ENCODE assay signal across 10 mouse cellular contexts in the genomic region with DNA sequence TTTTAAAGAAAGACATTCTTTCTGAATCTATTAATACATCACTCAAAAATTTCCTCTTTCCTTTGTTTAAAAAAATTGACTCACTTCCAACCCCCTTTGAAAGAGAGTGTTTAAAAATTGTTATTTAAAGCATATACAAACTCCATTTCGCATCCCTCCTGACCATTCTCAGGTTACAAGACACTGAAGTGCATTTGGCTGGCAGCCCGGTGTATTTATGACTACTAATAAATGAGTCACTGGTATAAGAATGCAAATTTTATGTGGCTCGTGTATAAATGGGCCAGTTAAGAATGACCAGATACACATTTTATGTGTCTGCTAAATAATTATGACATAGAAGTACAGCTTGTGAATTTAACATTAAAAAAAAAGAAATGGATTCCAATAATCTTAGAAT.
DNase-seq lines count a peak whose midpoint lies in the region; ATAC-seq and TF ChIP-seq lines count a peak whose summit lies in the region.
"Had no signal": no experiment of that assay in that cellular context is flagged by ENCODE, and none has a peak within 500 bp of the region (broad histone marks: within the 10 kb centered on the region; RNA-seq: fewer than 3 reads in every experiment).

No protein-coding gene starts in this region.

- DNase-seq in gastrocnemius, adult 2 months = peak; percentile 20
- DNase-seq in gastrocnemius, adult 8-10 months (ENCODE audit: low spot score in 2 of 2) = no peak
- peak; percentile 6 for DNase-seq in MN1 (ENCODE audit: low spot score)
- DNase-seq in intestine, embryonic 14.5 days (ENCODE audit: low spot score) = peak; percentile 73
- DNase-seq in left cerebral cortex, adult 2 months (ENCODE audit: extremely low spot score in 1 of 2, low spot score in 2 of 2) = no peak
- no peak for DNase-seq in left cerebral cortex, adult 11 months (ENCODE audit: low spot score)

- H3K4me2 ChIP-seq in intestine, embryonic 14.5 days (ENCODE audit: low read length) = no peak overlapping the region
- no peak overlapping the region for H3K4me2 ChIP-seq in limb, embryonic 15.5 days
- H3K4me2 ChIP-seq: liver, embryonic 15.5 days had no signal

- 9% methylated on average over 3 of the region's 3 CpGs for WGBS in intestine, embryonic 14.5 days
- WGBS in limb, embryonic 15.5 days = 9% methylated on average over 3 of the region's 3 CpGs

- intact Hi-C loops in gastrocnemius, adult 2 months (cut with DNase I) = no loop called here
- intact Hi-C loops in left cerebral cortex, adult 2 months (cut with DNase I) = no loop called here

- H3K9me3 ChIP-seq in intestine, embryonic 14.5 days (ENCODE audit: control insufficient read depth, low read length) = no peaks in the 10 kb centered on the region
- H3K9me3 ChIP-seq in limb, embryonic 15.5 days = no peaks in the 10 kb centered on the region
- H3K9me3 ChIP-seq: liver, embryonic 15.5 days had no signal

- H3K4me1 ChIP-seq in intestine, embryonic 14.5 days (replicated peaks; ENCODE audit: control insufficient read depth, insufficient read depth, low read length) = peaks cover 8% of the 10 kb centered on the region
- H3K4me1 ChIP-seq in limb, embryonic 15.5 days = peaks cover 8% of the 10 kb centered on the region; the same call in 1 of the 2 replicates
- H3K4me1 ChIP-seq: liver, embryonic 15.5 days had no signal

- H3K27me3 ChIP-seq in intestine, embryonic 14.5 days (replicated peaks; ENCODE audit: control insufficient read depth, insufficient read depth, low read length) = peaks cover 7% of the 10 kb centered on the region; the same call in 1 of the 2 replicates
- H3K27me3 ChIP-seq in limb, embryonic 15.5 days = no peaks in the 10 kb centered on the region
- H3K27me3 ChIP-seq: CH12.LX; liver, embryonic 15.5 days had no signal

- no peak overlapping the region for H3K4me3 ChIP-seq in gastrocnemius, adult 2 months
- H3K4me3 ChIP-seq in intestine, embryonic 14.5 days (ENCODE audit: low read depth, low read length) = no peak overlapping the region
- H3K4me3 ChIP-seq in limb, embryonic 15.5 days = no peak overlapping the region
- H3K4me3 ChIP-seq in left cerebral cortex, adult 2 months = no peak overlapping the region
- H3K4me3 ChIP-seq: liver, embryonic 15.5 days had no signal

- no peak overlapping the region for H3K9ac ChIP-seq in intestine, embryonic 14.5 days (ENCODE audit: low read length)
- no peak overlapping the region for H3K9ac ChIP-seq in limb, embryonic 15.5 days
- H3K9ac ChIP-seq: liver, embryonic 15.5 days had no signal

- H3K36me3 ChIP-seq in intestine, embryonic 14.5 days (ENCODE audit: control insufficient read depth, insufficient read depth, low read length) = no peaks in the 10 kb centered on the region
- H3K36me3 ChIP-seq in limb, embryonic 15.5 days = no peaks in the 10 kb centered on the region
- H3K36me3 ChIP-seq: liver, embryonic 15.5 days had no signal

- no peak for TF ChIP-seq CTCF in gastrocnemius, adult 2 months (IDR thresholded peaks at IDR 0.05)
- no peak for TF ChIP-seq CTCF in left cerebral cortex, adult 2 months (IDR thresholded peaks at IDR 0.05)

- ATAC-seq in intestine, embryonic 14.5 days (replicated peaks; ENCODE audit: low FRiP score, low TSS enrichment, low read depth) = peak; percentile 84
- peak; percentile 69; the same call in 1 of the 2 replicates for ATAC-seq in limb, embryonic 15.5 days (ENCODE audit: insufficient number of reproducible peaks, low FRiP score, low TSS enrichment, low read depth)
- no peak for ATAC-seq in erythroid progenitor cell, adult 5-6 weeks (replicated peaks; ENCODE audit: low FRiP score, poor library complexity, severe bottlenecking)

- no peak overlapping the region for H3K27ac ChIP-seq in gastrocnemius, adult 2 months
- H3K27ac ChIP-seq in intestine, embryonic 14.5 days (ENCODE audit: low read depth) = no peak overlapping the region
- H3K27ac ChIP-seq in limb, embryonic 15.5 days = no peak overlapping the region
- H3K27ac ChIP-seq in left cerebral cortex, adult 2 months = no peak overlapping the region
- H3K27ac ChIP-seq: liver, embryonic 15.5 days had no signal

Comparison
In these comparisons a context has a peak if more than half of its experiments do, and no peak if none do; other contexts are left out.
1. DNase-seq: peak in gastrocnemius, adult 2 months (single experiment), MN1 (single experiment) and intestine, embryonic 14.5 days (single experiment); none in gastrocnemius, adult 8-10 months (0 of 2), left cerebral cortex, adult 2 months (0 of 2) and left cerebral cortex, adult 11 months (single experiment).